Mouse (Mus musculus) heart, adult 2 months (tissue): ENCODE results near the gene Npff.

Experiments
- CTCF ChIP-seq: fragments of 200-600 bp; IDR thresholded peaks from 2 replicates; pipeline ENCODE4 v1.8.1; 2022; ENCODE audit warnings: antibody characterized with exemption, mild to moderate bottlenecking, moderate library complexity
- POLR2A ChIP-seq: fragments of 200-500 bp; IDR thresholded peaks from 2 replicates; pipeline ENCODE4 v1.6.1; 2011; ENCODE audit warnings: mild to moderate bottlenecking, low read depth, low read length, control low read depth; ENCODE audit not compliant: insufficient read depth

DNA sequence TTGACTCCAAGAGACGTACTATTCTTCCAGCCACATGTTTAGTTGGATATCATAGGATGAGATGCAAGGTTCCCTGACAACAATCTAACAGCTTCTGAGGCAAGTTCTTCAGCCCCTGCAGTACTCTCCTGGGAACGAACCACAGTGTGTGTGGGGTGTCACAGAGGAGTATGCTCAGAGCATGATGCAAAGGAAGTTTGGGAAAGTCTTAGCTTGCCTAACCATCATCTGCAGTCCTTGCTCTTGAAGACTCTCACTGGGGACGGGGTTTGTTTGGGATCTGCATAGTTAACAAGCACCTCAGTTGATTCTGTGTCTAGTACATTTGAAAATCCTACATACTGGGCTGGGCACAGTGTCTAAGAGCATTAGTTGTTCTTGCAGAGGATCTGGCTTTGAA lies 16.4 kb downstream of the Npff start:
- TF ChIP-seq POLR2A (no peak), CTCF (no peak)
